Mouse (Mus musculus) ovary, adult 2 months (tissue): Measurements from ENCODE around the gene Strada. TPM values are rescaled to one million over a fixed set of nuclear protein-coding genes. Genes with fewer than 3 reads are reported as not detected.

Experiments used
- polyA plus RNA-seq: library from polyadenylated mRNA; depleted of rRNA; stranded (reverse); fragments of >200 nt; gene quantifications from 2 replicates; pipeline ENCODE4 v1.2.3, GENCODE M21; 2012; rRNA removed

The Strada gene
- 24.5 and 35.7 TPM in 2 replicates for polyA plus RNA-seq

GRCm38 (mm10) chr11:106202123-106202465 is at the start of gene Strada:
Gene Strada (minus strand): TSS chr11:106202168.

GRCm38 (mm10) chr11:106216730-106217490 is 14.9 kb upstream of the Strada start, which contains the start of gene Ddx42:
Gene Ddx42 (plus strand): TSS chr11:106216926.

GRCm38 (mm10) chr11:106215927-106216729 is 14.2 kb upstream of the Strada start, which contains the start of gene Ccdc47:
Gene Ccdc47 (minus strand): TSS chr11:106216344.

GRCm38 (mm10) chr11:106160841-106161721 is 40.9 kb downstream of the Strada start, which contains the start of the genes Gm10840 and Limd2:
Gene Gm10840 (plus strand): TSS chr11:106160850.
Gene Limd2 (minus strand): TSS chr11:106160860.

Other genes with a start within 250 kb of the Strada start
- gene Cyb561, start 248.8 kb downstream of the Strada start, polyA plus RNA-seq, result 43.9 and 48.1 TPM in 2 replicates
- gene Ace, start 234.2 kb downstream of the Strada start, polyA plus RNA-seq, result 33.7 and 33.9 TPM in 2 replicates
- gene Ace3, start 207.5 kb downstream of the Strada start, polyA plus RNA-seq, result not detected in 2 replicates
- gene Kcnh6, start 194.0 kb downstream of the Strada start, polyA plus RNA-seq, result 0.41 and 0.78 TPM in 2 replicates
- 50.3 and 50.4 TPM in 2 replicates for gene Dcaf7, start 165.3 kb downstream of the Strada start, polyA plus RNA-seq
- 13.4 and 14.6 TPM in 2 replicates for gene Taco1, start 136.1 kb downstream of the Strada start, polyA plus RNA-seq
- gene Map3k3, start 117.6 kb downstream of the Strada start, polyA plus RNA-seq, result 51.7 and 55.4 TPM in 2 replicates
- gene Gm10840, start 41.3 kb downstream of the Strada start, polyA plus RNA-seq, result not detected in 2 replicates
- gene Limd2, start 41.3 kb downstream of the Strada start, polyA plus RNA-seq, result 26.1 and 32.1 TPM in 2 replicates
- gene Ccdc47, start 14.2 kb upstream of the Strada start, polyA plus RNA-seq, result 9.6 and 9.7 TPM in 2 replicates
- 10.6 and 14.3 TPM in 2 replicates for gene Ddx42, start 14.8 kb upstream of the Strada start, polyA plus RNA-seq
- gene Ftsj3, start 53.9 kb upstream of the Strada start, polyA plus RNA-seq, result 21.0 and 22.2 TPM in 2 replicates
- 26.6 and 33.6 TPM in 2 replicates for gene Psmc5, start 54.0 kb upstream of the Strada start, polyA plus RNA-seq
- 116 and 149 TPM in 2 replicates for gene Smarcd2, start 70.8 kb upstream of the Strada start, polyA plus RNA-seq
- 0.24 and 0.45 TPM in 2 replicates for gene Tcam1, start 74.5 kb upstream of the Strada start, polyA plus RNA-seq
- not detected in 2 replicates for gene Gh, start 99.7 kb upstream of the Strada start, polyA plus RNA-seq
- 1.6 and 1.9 TPM in 2 replicates for gene Cd79b, start 112.6 kb upstream of the Strada start, polyA plus RNA-seq
- 0.17 and 0.24 TPM in 2 replicates for gene Scn4a, start 151.1 kb upstream of the Strada start, polyA plus RNA-seq
- gene Prr29, start 163.3 kb upstream of the Strada start, polyA plus RNA-seq, result 55.9 and 61.8 TPM in 2 replicates
- 21.6 and 26.7 TPM in 2 replicates for gene Icam2, start 185.9 kb upstream of the Strada start, polyA plus RNA-seq